Mouse (Mus musculus): Measurements from ENCODE around the gene Elk4. TPM values are rescaled to one million over a fixed set of nuclear protein-coding genes. Genes with fewer than 3 reads are reported as not detected.
A peak's percentile ranks its signal among the peaks of the same experiment; 100 is the strongest.

Elk4 gene
- polyA plus RNA-seq, 1 experiment from 2014 or later: 19.0 TPM

DNA sequence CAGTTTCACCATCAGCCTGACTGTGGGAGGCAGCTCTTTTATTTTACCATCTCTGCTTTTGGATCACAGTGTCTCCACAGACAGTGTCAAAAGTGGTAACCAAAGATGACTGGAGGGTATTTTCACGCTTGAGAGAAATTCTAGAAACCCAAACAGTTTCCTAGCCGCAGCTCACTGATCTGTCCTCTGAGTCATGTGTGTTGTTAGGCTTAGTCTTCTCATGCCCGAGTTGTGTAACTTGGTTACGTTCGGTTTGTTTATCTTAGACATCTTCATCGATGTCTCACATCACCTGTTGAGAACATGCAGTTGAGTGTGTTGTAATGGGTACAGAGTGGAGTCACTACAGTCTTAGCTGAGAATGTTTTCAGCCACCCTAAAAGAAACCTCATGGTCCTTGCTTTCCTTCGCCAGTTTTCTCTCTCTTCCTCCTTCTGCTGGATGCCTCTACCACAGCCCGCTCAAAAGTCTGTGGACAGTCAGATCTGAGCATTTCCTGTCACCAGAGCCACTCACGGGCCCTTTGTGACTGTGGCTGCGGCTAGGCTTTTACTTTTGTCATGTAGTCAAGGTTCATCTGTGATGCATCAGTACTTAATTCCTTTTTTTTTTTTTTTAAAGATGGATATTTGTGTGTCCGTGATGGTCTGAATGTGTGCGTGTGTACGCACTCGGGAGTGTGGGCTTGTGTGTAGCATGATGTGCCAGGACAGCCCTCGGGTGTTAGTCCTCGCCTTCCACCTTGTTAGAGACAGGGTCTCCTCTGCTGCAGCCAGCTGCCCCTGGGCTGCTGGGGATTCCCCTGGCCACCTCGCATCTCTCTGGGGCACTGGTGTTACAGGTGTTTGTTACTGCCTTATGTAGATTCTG lies 3.5 kb downstream of the Elk4 start:
- H3K4me3 ChIP-seq (ENCODE audit: low read length): no peak overlapping the region

DNA sequence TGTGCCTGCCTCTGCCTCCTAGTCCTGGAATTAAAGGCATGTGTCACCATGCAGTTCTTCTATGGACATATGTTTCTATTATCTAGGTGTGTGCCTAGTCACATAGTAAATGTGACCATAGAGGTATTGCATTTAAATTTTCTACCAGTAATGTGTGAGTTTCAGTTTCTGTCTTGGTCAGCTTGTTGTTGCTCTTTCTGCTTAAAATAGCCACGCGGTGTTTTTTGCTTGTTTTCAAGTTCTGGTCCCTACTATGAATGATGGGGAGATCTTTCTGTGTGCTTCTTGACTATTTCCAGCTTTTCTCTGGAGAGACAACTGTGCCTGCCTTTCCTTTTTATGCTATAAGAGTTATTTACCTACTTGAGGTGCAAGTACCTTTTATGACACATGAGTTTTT lies 4.4 kb downstream of the Elk4 start:
- Histone ChIP-seq H3K9ac (replicated peaks; ENCODE audit: low read length) (no peak overlapping the region), H3K4me2 (replicated peaks; ENCODE audit: low read depth, low read length) (no peak overlapping the region), H3K9me3 (ENCODE audit: low read length) (no peaks in the 10 kb centered on the region), H3K4me1 (ENCODE audit: insufficient read depth, low read length) (peaks cover 23% of the 10 kb centered on the region), H3K36me3 (ENCODE audit: insufficient read depth, low read length) (peaks cover 22% of the 10 kb centered on the region), H3K4me3 (ENCODE audit: low read length) (no peak overlapping the region), H3K27ac (ENCODE audit: low read length) (no peak overlapping the region), H3K27me3 (ENCODE audit: insufficient read depth, low read length) (no peaks in the 10 kb centered on the region)
- whole genome bisulfite sequencing: 77% methylated on average over 2 of the region's 2 CpGs
- ATAC-seq (ENCODE audit: low FRiP score, low TSS enrichment): no peak

More for the DNA sequence above, 3.5 kb downstream of the Elk4 start:
- H3K27me3 ChIP-seq (ENCODE audit: insufficient read depth, low read length): no peaks in the 10 kb centered on the region
- H3K4me2 ChIP-seq (replicated peaks; ENCODE audit: low read depth, low read length): no peak overlapping the region
- H3K36me3 ChIP-seq (ENCODE audit: insufficient read depth, low read length): peaks cover 18% of the 10 kb centered on the region
- H3K9ac ChIP-seq (replicated peaks; ENCODE audit: low read length): no peak overlapping the region
- ATAC-seq (ENCODE audit: low FRiP score, low TSS enrichment): no peak
- H3K27ac ChIP-seq (ENCODE audit: low read length): peak overlapping the region; percentile 12; the same call in 1 of the 2 replicates
- H3K4me1 ChIP-seq (ENCODE audit: insufficient read depth, low read length): peaks cover 26% of the 10 kb centered on the region
- 73% methylated on average over 17 of the region's 17 CpGs for WGBS
- no peaks in the 10 kb centered on the region for H3K9me3 ChIP-seq (ENCODE audit: low read length)

DNA sequence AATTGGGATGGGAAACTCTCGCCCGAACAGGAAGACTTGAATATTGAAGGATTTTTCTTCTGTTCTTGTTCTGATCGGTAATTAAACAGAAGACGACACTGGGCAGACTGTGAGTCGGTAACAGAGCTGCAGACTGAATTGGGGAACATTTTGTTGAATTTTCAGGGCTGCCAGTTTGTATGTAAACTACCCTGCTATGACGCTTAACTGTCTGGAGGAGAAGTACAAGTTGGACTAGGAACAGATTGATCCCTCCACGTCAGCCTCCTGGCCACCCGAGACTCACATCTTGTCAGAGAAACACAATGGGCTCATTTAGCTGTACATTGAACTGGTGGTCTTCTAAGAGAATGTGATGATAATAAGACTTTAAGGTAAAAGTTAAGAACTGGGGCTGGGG lies 5.5 kb downstream of the Elk4 start:
- H3K4me1 ChIP-seq (ENCODE audit: insufficient read depth, low read length): peaks cover 22% of the 10 kb centered on the region
- WGBS: 86% methylated on average over 8 of the region's 8 CpGs
- H3K9me3 ChIP-seq (ENCODE audit: low read length): no peaks in the 10 kb centered on the region
- no peak overlapping the region for H3K4me3 ChIP-seq (ENCODE audit: low read length)
- no peak overlapping the region for H3K27ac ChIP-seq (ENCODE audit: low read length)
- H3K4me2 ChIP-seq (replicated peaks; ENCODE audit: low read depth, low read length): no peak overlapping the region
- H3K36me3 ChIP-seq (ENCODE audit: insufficient read depth, low read length): peaks cover 28% of the 10 kb centered on the region
- no peak for ATAC-seq (ENCODE audit: low FRiP score, low TSS enrichment)
- no peak overlapping the region for H3K9ac ChIP-seq (replicated peaks; ENCODE audit: low read length)
- H3K27me3 ChIP-seq (ENCODE audit: insufficient read depth, low read length): no peaks in the 10 kb centered on the region

GRCm38 (mm10) chr1:132014800-132015199 lies 7.4 kb downstream of the Elk4 start:
- 94% methylated on average over 1 of the region's 1 CpGs for WGBS
- no peak overlapping the region for H3K4me2 ChIP-seq (replicated peaks; ENCODE audit: low read depth, low read length)
- H3K27ac ChIP-seq (ENCODE audit: low read length): no peak overlapping the region

DNA sequence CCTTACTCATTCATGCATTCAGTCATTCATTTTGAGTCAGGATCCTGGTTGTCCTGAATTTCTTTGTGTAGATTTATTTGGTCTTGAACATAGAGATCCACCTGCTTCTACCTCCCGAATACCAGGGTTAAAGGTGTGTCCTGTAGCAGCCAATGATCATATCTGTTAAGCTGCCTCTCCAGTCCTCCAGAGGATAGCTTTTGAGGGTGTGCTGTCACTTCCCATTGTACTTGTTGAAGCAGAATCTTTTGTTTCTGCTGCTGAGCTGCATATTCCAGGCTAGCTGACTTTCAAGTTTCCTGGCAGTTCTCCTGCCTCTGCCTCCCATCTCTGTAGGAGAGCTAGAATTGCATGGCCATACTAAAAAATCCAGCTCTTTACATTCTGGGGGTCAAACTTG lies 9.3 kb downstream of the Elk4 start:
- Histone ChIP-seq H3K9me3 (ENCODE audit: low read length) (no peaks in the 10 kb centered on the region), H3K27ac (ENCODE audit: low read length) (no peak overlapping the region), H3K36me3 (ENCODE audit: insufficient read depth, low read length) (peaks cover 61% of the 10 kb centered on the region), H3K4me1 (ENCODE audit: insufficient read depth, low read length) (no peaks in the 10 kb centered on the region), H3K27me3 (ENCODE audit: insufficient read depth, low read length) (no peaks in the 10 kb centered on the region), H3K9ac (replicated peaks; ENCODE audit: low read length) (no peak overlapping the region), H3K4me3 (ENCODE audit: low read length) (no peak overlapping the region), H3K4me2 (replicated peaks; ENCODE audit: low read depth, low read length) (no peak overlapping the region)
- no peak for ATAC-seq (ENCODE audit: low FRiP score, low TSS enrichment)
- WGBS: 94% methylated on average over 1 of the region's 1 CpGs

More at GRCm38 (mm10) chr1:132014800-132015199, 7.4 kb downstream of the Elk4 start:
- Histone ChIP-seq H3K4me1 (ENCODE audit: insufficient read depth, low read length) (peaks cover 11% of the 10 kb centered on the region; the same call in 1 of the 2 replicates), H3K4me3 (ENCODE audit: low read length) (no peak overlapping the region), H3K9ac (replicated peaks; ENCODE audit: low read length) (no peak overlapping the region), H3K9me3 (ENCODE audit: low read length) (no peaks in the 10 kb centered on the region), H3K27me3 (ENCODE audit: insufficient read depth, low read length) (no peaks in the 10 kb centered on the region), H3K36me3 (ENCODE audit: insufficient read depth, low read length) (peaks cover 46% of the 10 kb centered on the region)
- no peak for ATAC-seq (ENCODE audit: low FRiP score, low TSS enrichment)

GRCm38 (mm10) chr1:132019876-132020275 lies 12.5 kb downstream of the Elk4 start:
- no peak overlapping the region for H3K4me2 ChIP-seq (replicated peaks; ENCODE audit: low read depth, low read length)
- H3K27ac ChIP-seq (ENCODE audit: low read length): no peak overlapping the region
- no peaks in the 10 kb centered on the region for H3K4me1 ChIP-seq (ENCODE audit: insufficient read depth, low read length)
- H3K9ac ChIP-seq (replicated peaks; ENCODE audit: low read length): no peak overlapping the region
- H3K9me3 ChIP-seq (ENCODE audit: low read length): no peaks in the 10 kb centered on the region
- 88% methylated on average over 7 of the region's 7 CpGs for WGBS
- peaks cover 83% of the 10 kb centered on the region for H3K36me3 ChIP-seq (ENCODE audit: insufficient read depth, low read length)
- H3K27me3 ChIP-seq (ENCODE audit: insufficient read depth, low read length): no peaks in the 10 kb centered on the region
- H3K4me3 ChIP-seq (ENCODE audit: low read length): no peak overlapping the region
- no peak for ATAC-seq (ENCODE audit: low FRiP score, low TSS enrichment)

DNA sequence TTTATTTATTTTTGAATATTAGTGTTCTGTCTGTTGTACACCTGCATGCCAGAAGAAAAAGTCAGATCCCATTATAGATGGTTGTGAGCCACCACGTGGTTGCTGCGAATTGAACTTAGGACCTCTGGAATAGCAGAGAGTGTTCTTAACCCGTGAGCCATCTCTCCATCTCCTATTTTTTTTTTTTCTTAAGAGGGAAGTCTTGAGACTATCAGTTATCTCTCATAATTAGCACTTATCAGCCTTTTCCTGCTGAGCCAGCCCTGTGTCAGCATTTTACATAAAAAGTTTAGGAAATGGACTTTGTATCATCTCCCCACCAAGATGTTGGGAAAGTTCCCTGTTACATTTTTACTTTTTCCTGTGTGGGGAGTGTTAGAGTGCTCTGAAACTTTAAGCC lies 14.7 kb downstream of the Elk4 start:
- no peak for ATAC-seq (ENCODE audit: low FRiP score, low TSS enrichment)
- Histone ChIP-seq H3K4me1 (ENCODE audit: insufficient read depth, low read length) (no peaks in the 10 kb centered on the region), H3K9me3 (ENCODE audit: low read length) (no peaks in the 10 kb centered on the region), H3K4me2 (replicated peaks; ENCODE audit: low read depth, low read length) (no peak overlapping the region), H3K27me3 (ENCODE audit: insufficient read depth, low read length) (no peaks in the 10 kb centered on the region), H3K36me3 (ENCODE audit: insufficient read depth, low read length) (peaks cover 82% of the 10 kb centered on the region), H3K4me3 (ENCODE audit: low read length) (no peak overlapping the region), H3K27ac (ENCODE audit: low read length) (no peak overlapping the region), H3K9ac (replicated peaks; ENCODE audit: low read length) (no peak overlapping the region)
- WGBS: 89% methylated on average over 3 of the region's 3 CpGs

DNA sequence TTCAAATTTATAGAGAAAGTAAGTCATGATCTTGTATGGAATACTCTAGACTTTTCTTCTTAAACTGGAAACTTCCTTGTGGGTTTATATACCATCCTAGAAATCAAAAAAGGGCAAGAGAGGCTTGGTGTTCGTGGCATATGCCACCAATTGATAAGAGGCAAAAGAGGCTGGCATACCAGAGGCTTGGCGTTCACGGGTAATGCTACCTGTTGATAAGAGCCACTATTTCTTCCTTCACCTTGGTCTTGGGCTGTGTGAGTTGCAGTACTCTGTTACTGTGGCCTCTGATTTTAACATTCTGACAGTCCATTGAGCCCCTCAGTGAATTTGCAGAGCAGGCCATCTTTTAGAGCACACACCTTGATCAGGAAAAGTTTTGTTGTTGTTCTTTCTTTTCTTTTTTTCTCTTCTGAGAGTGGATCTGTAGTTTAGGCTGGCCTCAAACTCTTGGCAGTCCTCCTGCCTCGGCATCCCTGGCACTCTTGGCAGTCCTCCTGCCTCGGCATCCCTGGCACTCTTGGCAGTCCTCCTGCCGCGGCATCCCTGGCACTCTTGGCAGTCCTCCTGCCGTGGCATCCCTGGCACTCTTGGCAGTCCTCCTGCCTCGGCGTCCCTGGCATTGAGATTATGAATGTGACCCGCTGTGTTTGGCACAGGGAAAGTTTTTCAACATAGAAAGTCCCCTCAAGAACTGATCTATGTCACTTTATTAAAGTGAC lies 19.7 kb downstream of the Elk4 start:
- no peak overlapping the region for H3K4me3 ChIP-seq (ENCODE audit: low read length)
- H3K9me3 ChIP-seq (ENCODE audit: low read length): no peaks in the 10 kb centered on the region
- ATAC-seq (ENCODE audit: low FRiP score, low TSS enrichment): no peak
- no peak overlapping the region for H3K9ac ChIP-seq (replicated peaks; ENCODE audit: low read length)
- WGBS: 92% methylated on average over 11 of the region's 11 CpGs
- H3K4me2 ChIP-seq (replicated peaks; ENCODE audit: low read depth, low read length): no peak overlapping the region
- H3K27me3 ChIP-seq (ENCODE audit: insufficient read depth, low read length): no peaks in the 10 kb centered on the region
- peaks cover 59% of the 10 kb centered on the region for H3K36me3 ChIP-seq (ENCODE audit: insufficient read depth, low read length)
- no peak overlapping the region for H3K27ac ChIP-seq (ENCODE audit: low read length)
- H3K4me1 ChIP-seq (ENCODE audit: insufficient read depth, low read length): no peaks in the 10 kb centered on the region

DNA sequence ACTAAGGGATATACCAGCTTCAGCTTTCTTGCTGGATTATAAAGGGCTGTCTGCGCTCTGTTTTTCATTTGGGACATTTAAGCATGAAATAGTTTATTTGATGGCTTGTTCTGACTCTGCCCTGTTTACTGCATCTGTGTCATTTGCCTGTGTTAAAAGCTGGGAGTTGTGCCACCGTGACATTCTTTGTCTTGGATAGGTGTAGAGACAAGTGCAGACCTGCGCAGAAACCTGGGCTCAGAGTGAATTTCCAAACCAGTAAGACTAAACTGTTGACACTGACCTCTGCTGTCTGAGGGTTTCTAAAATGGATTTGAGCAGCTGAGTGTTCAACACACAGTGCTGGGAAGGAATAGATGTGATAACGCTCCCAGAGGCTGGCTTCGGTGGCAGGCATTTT lies 20.6 kb downstream of the Elk4 start:
- Histone ChIP-seq H3K4me1 (ENCODE audit: insufficient read depth, low read length) (no peaks in the 10 kb centered on the region), H3K36me3 (ENCODE audit: insufficient read depth, low read length) (peaks cover 57% of the 10 kb centered on the region), H3K27ac (ENCODE audit: low read length) (no peak overlapping the region), H3K4me2 (replicated peaks; ENCODE audit: low read depth, low read length) (no peak overlapping the region), H3K9ac (replicated peaks; ENCODE audit: low read length) (no peak overlapping the region), H3K9me3 (ENCODE audit: low read length) (no peaks in the 10 kb centered on the region), H3K27me3 (ENCODE audit: insufficient read depth, low read length) (no peaks in the 10 kb centered on the region), H3K4me3 (ENCODE audit: low read length) (no peak overlapping the region)
- WGBS: 90% methylated on average over 5 of the region's 5 CpGs
- ATAC-seq (ENCODE audit: low FRiP score, low TSS enrichment): no peak

DNA sequence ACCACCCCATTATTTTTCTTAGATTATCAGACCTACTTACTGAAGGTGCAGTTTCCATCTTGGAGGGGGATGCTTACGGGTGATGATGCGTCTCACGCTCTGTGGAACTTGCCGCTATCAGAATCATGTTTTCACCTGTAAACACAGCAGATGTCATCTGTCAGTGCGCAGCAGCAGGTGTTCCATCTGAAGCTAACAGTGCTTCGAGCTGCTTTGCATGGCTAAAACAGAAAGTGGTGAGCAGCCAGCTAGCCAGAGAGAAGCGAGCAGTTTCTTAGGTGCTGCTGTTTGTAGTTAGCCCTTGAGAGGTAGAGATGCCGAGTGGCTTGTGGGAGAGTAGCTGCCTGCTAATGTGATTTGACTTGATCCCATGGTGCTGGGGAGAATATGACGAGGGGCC lies 21.0 kb downstream of the Elk4 start:
- 87% methylated on average over 9 of the region's 9 CpGs for WGBS
- Histone ChIP-seq H3K27ac (ENCODE audit: low read length) (no peak overlapping the region), H3K4me3 (ENCODE audit: low read length) (no peak overlapping the region), H3K36me3 (ENCODE audit: insufficient read depth, low read length) (peaks cover 55% of the 10 kb centered on the region), H3K9me3 (ENCODE audit: low read length) (no peaks in the 10 kb centered on the region), H3K4me2 (replicated peaks; ENCODE audit: low read depth, low read length) (no peak overlapping the region), H3K9ac (replicated peaks; ENCODE audit: low read length) (no peak overlapping the region), H3K27me3 (ENCODE audit: insufficient read depth, low read length) (no peaks in the 10 kb centered on the region), H3K4me1 (ENCODE audit: insufficient read depth, low read length) (no peaks in the 10 kb centered on the region)
- no peak for ATAC-seq (ENCODE audit: low FRiP score, low TSS enrichment)

All from kidney, embryonic 16.5 days (tissue).